Mouse (Mus musculus): ENCODE measurements around the gene Cideb.

The Cideb gene

GRCm38 (mm10) chr14:55721700-55722437 is 36.4 kb downstream of the Cideb start, which contains the start of gene Rabggta:
Gene Rabggta, minus strand, starts transcription at chr14:55722263.
- DNase-seq: peak; percentile 94

- DNase-seq: no peak
Measured at GRCm38 (mm10) chr14:55721076-55721475, 37.2 kb downstream of the Cideb start.

- DNase-seq: no peak
Measured at GRCm38 (mm10) chr14:55720666-55721065, 37.6 kb downstream of the Cideb start.

GRCm38 (mm10) chr14:55719737-55720136 is 38.5 kb downstream of the Cideb start:
- DNase-seq: no peak

- DNase-seq: no peak
Measured at GRCm38 (mm10) chr14:55716884-55717283, 41.4 kb downstream of the Cideb start.

GRCm38 (mm10) chr14:55716271-55716670 is 42.0 kb downstream of the Cideb start:
- DNase-seq: no peak

- peak; percentile 42 to 49 for DNase-seq
Measured at GRCm38 (mm10) chr14:55714893-55715292, 43.4 kb downstream of the Cideb start.

GRCm38 (mm10) chr14:55713729-55714122 is 44.5 kb downstream of the Cideb start, which contains the start of gene Tgm1:
Gene Tgm1, minus strand, starts transcription at chr14:55713926.
- DNase-seq: no peak

- peak; percentile 70 to 73 for DNase-seq
Measured at GRCm38 (mm10) chr14:55713007-55713728, 45.1 kb downstream of the Cideb start.

- no peak for DNase-seq
Measured at GRCm38 (mm10) chr14:55711786-55712185, 46.5 kb downstream of the Cideb start.

- DNase-seq: no peak
Measured at GRCm38 (mm10) chr14:55709509-55709908, 48.7 kb downstream of the Cideb start.

- DNase-seq: no peak
Measured at GRCm38 (mm10) chr14:55707397-55707796, 50.9 kb downstream of the Cideb start.

GRCm38 (mm10) chr14:55706051-55706600 is 52.1 kb downstream of the Cideb start:
- no peak for DNase-seq
